Mouse (Mus musculus) frontal cortex, postnatal 14 days (tissue): ENCODE data around the gene Olfr1215.
"Not testable (repeated sequence)": the region's sequence is repeated elsewhere in the genome, so short reads cannot be mapped to it uniquely, and the experiment has no call there.

Source experiments
- DNase-seq, 2 experiments: peaks; one replicate each; pipeline ENCODE4 v3.0.0; 2022; ENCODE audit warnings: low spot score in 2 of 2

The Olfr1215 gene

DNA sequence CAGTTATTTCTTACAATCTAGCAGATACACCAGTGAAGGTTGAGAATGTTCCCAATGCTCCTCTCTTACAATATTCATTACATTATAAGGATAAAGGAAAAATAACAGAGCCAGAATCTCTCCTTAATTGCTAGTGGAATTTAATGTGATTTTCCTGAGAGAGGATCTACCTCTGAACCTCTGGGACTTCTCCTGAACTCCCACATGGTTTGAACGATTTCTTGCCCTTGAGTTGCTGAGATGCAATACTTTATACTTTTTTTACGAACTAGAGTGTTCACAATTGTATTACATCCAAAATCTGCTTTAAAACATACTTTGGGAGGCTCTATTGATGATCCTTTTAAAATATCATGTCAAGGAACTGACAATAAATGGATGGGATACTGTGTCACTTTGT is at the start of gene Olfr1215:
Gene Olfr1215, minus strand, starts transcription at position 101 of the 400 bp plus-strand sequence.
- no peak for DNase-seq

DNA sequence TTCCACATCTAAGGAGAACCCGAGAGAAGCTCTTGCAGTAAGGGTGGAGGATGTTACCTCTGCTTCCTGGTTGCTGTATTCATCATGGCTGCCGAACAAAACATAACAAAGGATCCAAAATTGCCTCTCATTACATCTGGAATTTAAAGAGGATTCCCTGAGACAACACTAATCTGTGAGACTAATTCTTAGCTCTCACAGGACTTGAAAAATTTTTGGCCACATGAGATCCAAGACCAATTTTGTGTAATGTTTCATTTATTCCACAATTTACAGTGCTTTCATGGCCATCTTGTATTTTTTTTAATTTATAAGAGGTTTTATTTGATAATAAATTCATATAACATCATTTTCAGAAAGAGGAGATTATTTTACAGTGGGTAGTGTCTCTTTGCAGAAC is 25.2 kb upstream of the Olfr1215 start, which contains the start of gene Olfr1217:
Gene Olfr1217, minus strand, starts transcription at position 101 of the 400 bp plus-strand sequence.
- no peak for DNase-seq

- DNase-seq: not testable (repeated sequence)
These were observed 14.7 kb upstream of the Olfr1215 start for GRCm38 (mm10) chr2:89021436-89021835.

- no peak for DNase-seq
These were observed 11.5 kb upstream of the Olfr1215 start, which contains the start of gene Olfr1216 for GRCm38 (mm10) chr2:89018240-89018639. Gene Olfr1216 (minus strand): TSS chr2:89018340.

GRCm38 (mm10) chr2:88992553-88992952 is 14.2 kb downstream of the Olfr1215 start, which contains the start of gene Olfr1214:
Gene Olfr1214 (minus strand): TSS chr2:88992653.
- DNase-seq: no peak

DNA sequence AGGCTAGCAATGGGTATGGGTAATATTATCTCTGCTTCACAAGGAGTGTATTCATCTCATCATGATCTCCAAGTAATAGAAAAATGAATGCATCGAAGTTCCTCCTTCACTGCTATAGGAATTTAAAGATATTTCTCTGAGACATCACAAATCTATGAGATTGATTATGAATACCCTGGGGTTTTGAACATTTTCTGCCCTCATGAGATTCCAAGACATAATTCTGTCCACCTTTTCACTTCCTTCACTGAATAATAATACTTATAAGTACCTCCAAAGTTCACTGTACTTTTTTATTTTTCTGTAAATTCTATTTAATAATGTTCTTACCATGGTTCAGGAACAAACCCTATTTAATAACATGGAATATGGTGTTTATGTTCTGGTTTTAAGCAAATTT is 26.6 kb downstream of the Olfr1215 start, which contains the start of gene Gm13762:
Gene Gm13762, minus strand, starts transcription at position 101 of the 400 bp plus-strand sequence.
- DNase-seq: no peak

DNA sequence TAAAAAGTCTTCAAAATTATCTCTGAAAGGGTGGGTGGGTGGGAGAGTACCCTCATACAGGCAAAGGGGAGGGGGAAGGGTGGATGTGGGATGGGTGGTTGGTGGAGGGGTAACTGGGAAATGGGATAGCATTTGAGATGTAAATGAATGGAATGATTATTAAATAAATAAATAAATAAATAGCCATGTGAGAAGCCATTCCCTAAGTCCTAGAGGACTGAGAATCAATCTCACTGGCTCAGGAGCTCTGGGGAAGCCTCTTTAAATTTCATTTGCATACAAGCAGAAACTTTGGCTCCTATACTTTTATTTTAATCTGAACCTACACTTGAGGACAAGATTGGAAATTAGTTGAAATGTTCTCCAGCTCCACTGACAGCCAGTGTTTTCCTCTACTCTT is 53.1 kb downstream of the Olfr1215 start, which contains the start of gene Olfr1212:
Gene Olfr1212, plus strand, starts transcription at position 301 of the 400 bp plus-strand sequence.
- DNase-seq: no peak
